8 mouse cellular contexts compared by ENCODE assay signal in genomic region chr6:125954965-125955364, GRCm38 (mm10).
DNase-seq lines count a peak whose midpoint lies in the region; ATAC-seq and TF ChIP-seq lines count a peak whose summit lies in the region.

No protein-coding gene starts in this region.

- H3K27ac ChIP-seq in cerebellum, adult 2 months (ENCODE audit: insufficient read depth, low read length) = no peak overlapping the region
- H3K27ac ChIP-seq in kidney, embryonic 14.5 days (ENCODE audit: low read depth, low read length) = no peak overlapping the region
- no peak overlapping the region for H3K27ac ChIP-seq in lung, embryonic 14.5 days (ENCODE audit: low read depth)
- no peak overlapping the region for H3K27ac ChIP-seq in stomach, postnatal 0 days (replicated peaks)

- no peak for TF ChIP-seq EP300 in stomach, postnatal 0 days (optimal IDR thresholded peaks at IDR 0.05)

- no peak for TF ChIP-seq POLR2A in cerebellum, adult 2 months (IDR thresholded peaks at IDR 0.05; ENCODE audit: borderline replicate concordance, insufficient read depth, low read length)

- no peaks in the 10 kb centered on the region for H3K36me3 ChIP-seq in kidney, embryonic 14.5 days (ENCODE audit: control insufficient read depth, insufficient read depth, low read length)
- H3K36me3 ChIP-seq in lung, embryonic 14.5 days (ENCODE audit: insufficient read depth) = no peaks in the 10 kb centered on the region
- no peaks in the 10 kb centered on the region for H3K36me3 ChIP-seq in stomach, postnatal 0 days (ENCODE audit: control insufficient read depth, insufficient read depth, low read length)

- no peak overlapping the region for H3K4me3 ChIP-seq in cerebellum, adult 2 months (replicated peaks; ENCODE audit: insufficient read depth, low read depth, low read length)
- H3K4me3 ChIP-seq in kidney, embryonic 14.5 days (ENCODE audit: low read length) = no peak overlapping the region
- no peak overlapping the region for H3K4me3 ChIP-seq in lung, embryonic 14.5 days (ENCODE audit: low read depth, low read length)
- H3K4me3 ChIP-seq in stomach, postnatal 0 days (ENCODE audit: low read depth, low read length) = no peak overlapping the region

- peak; percentile 14 to 15 for DNase-seq in cerebellum, adult 2 months
- no peak for DNase-seq in cerebellum, adult 11 months
- peak; percentile 2 for DNase-seq in 416B (ENCODE audit: low read depth)
- peak; percentile 52 for DNase-seq in embryo, embryonic 11.5 days (ENCODE audit: low read depth, low spot score)
- peak; percentile 82 for DNase-seq in lung, embryonic 14.5 days
- DNase-seq in stomach, postnatal 0 days (ENCODE audit: low spot score) = peak; percentile 38

- 21% methylated on average over 3 of the region's 3 CpGs for WGBS in cerebellum, adult 2 months
- 12% methylated on average over 3 of the region's 3 CpGs for WGBS in kidney, embryonic 14.5 days
- 8% methylated on average over 3 of the region's 3 CpGs for WGBS in lung, embryonic 14.5 days
- WGBS in stomach, postnatal 0 days = 14% methylated on average over 3 of the region's 3 CpGs

- H3K27me3 ChIP-seq in cerebellum, adult 2 months (ENCODE audit: control insufficient read depth, insufficient read depth, low read length) = no peaks in the 10 kb centered on the region
- no peaks in the 10 kb centered on the region for H3K27me3 ChIP-seq in kidney, embryonic 14.5 days (ENCODE audit: control insufficient read depth, insufficient read depth, low read length)
- H3K27me3 ChIP-seq in lung, embryonic 14.5 days (ENCODE audit: insufficient read depth, low read length) = no peaks in the 10 kb centered on the region
- no peaks in the 10 kb centered on the region for H3K27me3 ChIP-seq in stomach, postnatal 0 days (ENCODE audit: control insufficient read depth, insufficient read depth, low read length)

- H3K4me1 ChIP-seq in cerebellum, adult 2 months (ENCODE audit: control insufficient read depth, insufficient read depth, low read length) = no peaks in the 10 kb centered on the region
- H3K4me1 ChIP-seq in kidney, embryonic 14.5 days (ENCODE audit: control insufficient read depth, insufficient read depth, low read length) = no peaks in the 10 kb centered on the region
- no peaks in the 10 kb centered on the region for H3K4me1 ChIP-seq in lung, embryonic 14.5 days (ENCODE audit: insufficient read depth)
- H3K4me1 ChIP-seq in stomach, postnatal 0 days (replicated peaks; ENCODE audit: control insufficient read depth, insufficient read depth) = no peaks in the 10 kb centered on the region

- H3K4me2 ChIP-seq in kidney, embryonic 14.5 days (replicated peaks; ENCODE audit: low read depth, low read length) = no peak overlapping the region
- no peak overlapping the region for H3K4me2 ChIP-seq in lung, embryonic 14.5 days
- H3K4me2 ChIP-seq in stomach, postnatal 0 days (replicated peaks; ENCODE audit: low read depth) = no peak overlapping the region

- peak; percentile 65 for TF ChIP-seq CTCF in cerebellum, adult 2 months (IDR thresholded peaks at IDR 0.05; ENCODE audit: borderline replicate concordance, insufficient read depth, low read depth, low read length)
- TF ChIP-seq CTCF in lung, embryonic 14.5 days (IDR thresholded peaks at IDR 0.05; ENCODE audit: low read depth) = peak; percentile 87
- peak; percentile 88 for TF ChIP-seq CTCF in stomach, postnatal 0 days (IDR thresholded peaks at IDR 0.05; ENCODE audit: low read depth)

- ATAC-seq in kidney, embryonic 14.5 days (ENCODE audit: low FRiP score, low TSS enrichment) = peak; percentile 80
- peak; percentile 68; the same call in 1 of the 2 replicates for ATAC-seq in lung, embryonic 14.5 days (ENCODE audit: insufficient read depth)
- ATAC-seq in stomach, postnatal 0 days (ENCODE audit: low FRiP score, low TSS enrichment) = 0 out of 2 replicates have a peak, but pooled peaks have one; percentile 40
- ATAC-seq in megakaryocyte, adult 5-6 weeks (ENCODE audit: poor library complexity, severe bottlenecking) = no peak

- H3K9ac ChIP-seq in kidney, embryonic 14.5 days (ENCODE audit: low read depth, low read length) = no peak overlapping the region
- H3K9ac ChIP-seq in lung, embryonic 14.5 days = no peak overlapping the region
- H3K9ac ChIP-seq in stomach, postnatal 0 days (ENCODE audit: low read length) = no peak overlapping the region

- no peaks in the 10 kb centered on the region for H3K9me3 ChIP-seq in kidney, embryonic 14.5 days (ENCODE audit: control insufficient read depth, low read length)
- no peaks in the 10 kb centered on the region for H3K9me3 ChIP-seq in lung, embryonic 14.5 days (ENCODE audit: low read depth, low read length)
- no peaks in the 10 kb centered on the region for H3K9me3 ChIP-seq in stomach, postnatal 0 days (ENCODE audit: control insufficient read depth, low read length)
